8 mouse cellular contexts compared by ENCODE assay signal in genomic region chr2:157070365-157070764, GRCm38 (mm10). TPM values are rescaled to one million over a fixed set of nuclear protein-coding genes. Genes with fewer than 3 reads are reported as not detected.
DNase-seq lines count a peak whose midpoint lies in the region; ATAC-seq and TF ChIP-seq lines count a peak whose summit lies in the region.

No protein-coding gene starts in this region.

- no peak for TF ChIP-seq EP300 in stomach, postnatal 0 days (optimal IDR thresholded peaks at IDR 0.05)

- WGBS in embryonic facial prominence, embryonic 14.5 days: 38% methylated on average over 8 of the region's 9 CpGs
- WGBS in intestine, embryonic 14.5 days: 23% methylated on average over 9 of the region's 9 CpGs
- WGBS in stomach, postnatal 0 days: 17% methylated on average over 9 of the region's 9 CpGs

- TF ChIP-seq CTCF in stomach, postnatal 0 days (IDR thresholded peaks at IDR 0.05; ENCODE audit: low read depth): no peak

- ATAC-seq in embryonic facial prominence, embryonic 14.5 days (ENCODE audit: low read depth): no peak
- no peak for ATAC-seq in intestine, embryonic 14.5 days (replicated peaks; ENCODE audit: low FRiP score, low TSS enrichment, low read depth)
- ATAC-seq in stomach, postnatal 0 days (ENCODE audit: low FRiP score, low TSS enrichment): no peak

- peak overlapping the region; percentile 78 for H3K27ac ChIP-seq in embryonic facial prominence, embryonic 14.5 days (replicated peaks; ENCODE audit: low read depth, low read length)
- peak overlapping the region; percentile 76 for H3K27ac ChIP-seq in intestine, embryonic 14.5 days (ENCODE audit: low read depth)
- peak overlapping the region; percentile 86 for H3K27ac ChIP-seq in stomach, postnatal 0 days (replicated peaks)

- peak; percentile 60 for DNase-seq in urinary bladder, postnatal 14 days (ENCODE audit: low spot score)
- DNase-seq in urinary bladder, postnatal 10 days (ENCODE audit: low spot score): no peak
- peak; percentile 85 for DNase-seq in embryonic facial prominence, embryonic 14.5 days (ENCODE audit: low spot score)
- peak; percentile 63 for DNase-seq in intestine, embryonic 14.5 days (ENCODE audit: low spot score)
- peak; percentile 80 to 88 for DNase-seq in lung, adult 18-20 months
- DNase-seq in stomach, postnatal 0 days (ENCODE audit: low spot score): no peak
- no peak for DNase-seq in urinary bladder, postnatal 36 days (ENCODE audit: low spot score in 2 of 2)
- no peak for DNase-seq in frontal cortex, postnatal 25 days (ENCODE audit: low spot score in 2 of 2)

- peak overlapping the region; percentile 2; the same call in 1 of the 2 replicates for H3K9ac ChIP-seq in embryonic facial prominence, embryonic 14.5 days (ENCODE audit: low read depth, low read length)
- no peak overlapping the region for H3K9ac ChIP-seq in intestine, embryonic 14.5 days (ENCODE audit: low read length)
- peak overlapping the region; percentile 38; the same call in 1 of the 2 replicates for H3K9ac ChIP-seq in stomach, postnatal 0 days (ENCODE audit: low read length)

- no peak overlapping the region for H3K4me2 ChIP-seq in embryonic facial prominence, embryonic 14.5 days (ENCODE audit: low read depth, low read length)
- H3K4me2 ChIP-seq in intestine, embryonic 14.5 days (ENCODE audit: low read length): 0 out of 2 replicates have a peak overlapping the region, but pooled peaks have one; percentile 7
- peak overlapping the region; percentile 20; the same call in 1 of the 2 replicates for H3K4me2 ChIP-seq in stomach, postnatal 0 days (replicated peaks; ENCODE audit: low read depth)

- peaks cover 15% of the 10 kb centered on the region; the same call in 1 of the 2 replicates for H3K36me3 ChIP-seq in embryonic facial prominence, embryonic 14.5 days (ENCODE audit: control insufficient read depth, insufficient read depth, low read length)
- H3K36me3 ChIP-seq in intestine, embryonic 14.5 days (ENCODE audit: control insufficient read depth, insufficient read depth, low read length): peaks cover 6% of the 10 kb centered on the region
- H3K36me3 ChIP-seq in stomach, postnatal 0 days (ENCODE audit: control insufficient read depth, insufficient read depth, low read length): no peaks in the 10 kb centered on the region

- no peaks in the 10 kb centered on the region for H3K27me3 ChIP-seq in embryonic facial prominence, embryonic 14.5 days (replicated peaks; ENCODE audit: control insufficient read depth, insufficient read depth, low read length)
- no peaks in the 10 kb centered on the region for H3K27me3 ChIP-seq in intestine, embryonic 14.5 days (replicated peaks; ENCODE audit: control insufficient read depth, insufficient read depth, low read length)
- H3K27me3 ChIP-seq in stomach, postnatal 0 days (ENCODE audit: control insufficient read depth, insufficient read depth, low read length): no peaks in the 10 kb centered on the region

- H3K4me3 ChIP-seq in embryonic facial prominence, embryonic 14.5 days (ENCODE audit: low read depth, low read length): no peak overlapping the region
- no peak overlapping the region for H3K4me3 ChIP-seq in intestine, embryonic 14.5 days (ENCODE audit: low read depth, low read length)
- no peak overlapping the region for H3K4me3 ChIP-seq in stomach, postnatal 0 days (ENCODE audit: low read depth, low read length)

- no peaks in the 10 kb centered on the region for H3K9me3 ChIP-seq in embryonic facial prominence, embryonic 14.5 days (ENCODE audit: control insufficient read depth, low read length)
- no peaks in the 10 kb centered on the region for H3K9me3 ChIP-seq in intestine, embryonic 14.5 days (ENCODE audit: control insufficient read depth, low read length)
- H3K9me3 ChIP-seq in stomach, postnatal 0 days (ENCODE audit: control insufficient read depth, low read length): no peaks in the 10 kb centered on the region

- peaks cover 76% of the 10 kb centered on the region for H3K4me1 ChIP-seq in embryonic facial prominence, embryonic 14.5 days (ENCODE audit: control insufficient read depth, insufficient read depth, low read length)
- peaks cover 93% of the 10 kb centered on the region for H3K4me1 ChIP-seq in intestine, embryonic 14.5 days (replicated peaks; ENCODE audit: control insufficient read depth, insufficient read depth, low read length)
- peaks cover 44% of the 10 kb centered on the region for H3K4me1 ChIP-seq in stomach, postnatal 0 days (replicated peaks; ENCODE audit: control insufficient read depth, insufficient read depth)

RNA-seq across cellular contexts. Expression of gene Soga1, which starts 8.7 kb away (rescaled TPM):
- polyA plus RNA-seq in embryonic facial prominence, embryonic 14.5 days (2014; fragmentation: Nextera tagmentation; extraction: Ambion mirVana): 5.2 and 6.3 TPM in 2 replicates
- 4.7 and 6.1 TPM in 2 replicates for polyA plus RNA-seq in intestine, embryonic 14.5 days (2014; fragmentation: Nextera tagmentation; extraction: Ambion mirVana)
- polyA plus RNA-seq in stomach, postnatal 0 days (2015; fragmentation: Nextera tagmentation; extraction: Ambion mirVana): 0.65 and 0.86 TPM in 2 replicates

RNA-seq across cellular contexts. Expression of gene Tldc2, which starts 16.5 kb away (rescaled TPM):
- not detected in 2 replicates for polyA plus RNA-seq in embryonic facial prominence, embryonic 14.5 days (2014; fragmentation: Nextera tagmentation; extraction: Ambion mirVana)
- polyA plus RNA-seq in intestine, embryonic 14.5 days (2014; fragmentation: Nextera tagmentation; extraction: Ambion mirVana): not detected in 2 replicates
- not detected in 2 replicates for polyA plus RNA-seq in stomach, postnatal 0 days (2015; fragmentation: Nextera tagmentation; extraction: Ambion mirVana)

Comparison
In these comparisons a context has a peak if more than half of its experiments do, and no peak if none do; other contexts are left out.
1. DNase-seq: peak in urinary bladder, postnatal 14 days (single experiment), embryonic facial prominence, embryonic 14.5 days (single experiment), intestine, embryonic 14.5 days (single experiment) and lung, adult 18-20 months (2 of 2); none in urinary bladder, postnatal 10 days (single experiment), stomach, postnatal 0 days (single experiment), urinary bladder, postnatal 36 days (0 of 2) and frontal cortex, postnatal 25 days (0 of 2).
2. Peak in every context shown above with its lines, with median percentiles within 50 percentile points of each other: H3K27ac ChIP-seq.